Mouse (Mus musculus) right cerebral cortex, adult 18-20 months (tissue): Measurements from ENCODE around the gene Naa15.
"Not testable (repeated sequence)": the region's sequence is repeated elsewhere in the genome, so short reads cannot be mapped to it uniquely, and the experiment has no call there.

Experiments used
- DNase-seq: peaks from one replicate; pipeline ENCODE4 v3.0.0; 2022; ENCODE audit warnings: mixed read lengths

Naa15 gene

DNA sequence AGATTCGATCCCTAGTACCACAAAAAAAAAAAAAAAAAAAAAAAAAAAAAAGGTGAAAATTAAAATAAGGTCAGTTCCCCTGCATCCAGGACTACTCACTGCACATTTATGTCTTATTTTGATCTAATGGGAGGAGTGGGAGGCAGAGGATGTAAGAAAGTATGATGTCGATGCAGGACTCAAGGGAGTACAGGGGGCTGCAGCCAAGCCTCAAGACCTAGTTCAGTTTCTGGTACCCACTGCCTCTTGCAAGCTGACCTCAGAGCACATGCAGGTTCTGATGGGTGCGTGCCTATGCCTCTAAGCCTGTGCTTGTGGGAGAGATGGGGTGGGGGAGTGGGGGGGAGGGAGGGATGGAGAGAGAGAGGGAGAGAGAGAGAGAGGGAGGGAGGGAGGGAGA is 20.1 kb upstream of the Naa15 start:
- DNase-seq = no peak

DNA sequence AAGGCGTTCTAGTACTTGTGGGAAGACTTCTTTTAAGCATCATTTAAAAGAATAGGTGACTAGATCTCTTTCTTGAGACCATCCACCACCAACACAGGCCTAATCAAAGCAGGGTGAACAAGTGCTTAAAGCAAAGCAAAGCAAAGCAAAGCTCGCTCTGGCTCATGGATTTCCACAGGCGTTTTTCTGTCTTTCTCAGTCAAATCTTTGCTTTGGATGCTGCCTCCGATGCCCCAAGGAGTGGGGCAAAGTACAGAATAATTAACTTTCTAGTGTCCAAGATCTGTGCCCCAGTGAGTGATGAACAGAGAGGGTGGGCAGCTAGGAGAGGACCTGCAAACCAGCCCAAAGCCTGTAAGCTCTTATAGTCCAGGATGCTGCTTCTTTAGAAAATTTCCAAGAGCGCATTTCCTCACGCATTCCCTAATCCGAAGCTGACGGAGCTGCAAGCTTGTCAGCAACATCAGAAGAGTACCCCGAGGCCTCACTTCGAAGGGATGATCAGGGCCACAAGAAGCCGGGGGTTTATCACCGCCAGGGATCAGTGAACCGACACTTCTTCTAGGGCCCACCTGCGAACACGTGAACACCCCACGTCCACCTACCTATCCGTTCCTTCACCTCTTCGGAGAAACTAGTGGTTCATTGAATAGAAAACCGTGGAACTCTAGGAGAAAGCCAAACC is 19.3 kb upstream of the Naa15 start:
- no peak for DNase-seq

DNA sequence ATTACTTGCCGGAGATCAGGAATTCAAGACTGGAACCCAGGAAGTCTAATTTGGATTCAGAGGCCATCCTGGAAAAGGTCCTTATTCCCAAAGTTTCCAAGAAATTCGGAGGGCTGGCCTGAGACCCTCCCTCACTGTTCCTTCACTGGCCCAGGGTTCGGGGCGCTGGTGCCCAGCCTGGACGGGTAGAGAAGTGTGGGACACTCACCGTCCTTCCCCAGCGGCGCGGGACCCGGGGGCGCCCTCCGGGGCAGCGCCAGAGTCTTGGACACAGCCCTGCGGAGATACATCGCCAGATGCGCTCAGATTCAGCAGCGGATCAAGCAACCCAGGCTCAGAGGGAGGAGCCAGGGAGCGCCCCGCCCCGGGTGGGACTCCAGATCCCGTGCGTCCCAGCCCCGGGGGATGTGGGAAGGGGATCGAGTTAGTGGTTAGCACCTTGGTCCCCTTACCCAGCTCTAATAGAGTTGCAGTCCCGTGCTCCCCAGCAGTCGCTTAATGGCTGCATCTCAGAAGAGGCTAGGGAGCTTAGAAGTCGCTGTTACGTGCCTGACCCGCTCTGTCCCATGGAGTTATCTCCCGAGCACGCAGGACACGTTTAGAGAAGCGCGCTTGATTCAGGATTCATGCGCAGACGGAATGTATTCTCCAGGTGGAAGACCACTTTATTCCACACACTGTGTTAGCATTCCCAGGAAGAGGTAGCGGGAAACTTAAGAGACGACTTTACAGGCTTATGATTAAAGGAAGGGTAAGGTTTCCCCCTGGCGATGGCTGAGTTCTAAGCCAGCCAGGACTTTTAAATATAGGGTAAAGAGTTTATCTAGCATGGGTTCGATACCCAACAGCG is 18.5 kb upstream of the Naa15 start, which contains the start of gene Mgarp:
Mgarp (minus strand) TSS at position 520 of the 850 bp plus-strand sequence.
- DNase-seq = no peak

DNA sequence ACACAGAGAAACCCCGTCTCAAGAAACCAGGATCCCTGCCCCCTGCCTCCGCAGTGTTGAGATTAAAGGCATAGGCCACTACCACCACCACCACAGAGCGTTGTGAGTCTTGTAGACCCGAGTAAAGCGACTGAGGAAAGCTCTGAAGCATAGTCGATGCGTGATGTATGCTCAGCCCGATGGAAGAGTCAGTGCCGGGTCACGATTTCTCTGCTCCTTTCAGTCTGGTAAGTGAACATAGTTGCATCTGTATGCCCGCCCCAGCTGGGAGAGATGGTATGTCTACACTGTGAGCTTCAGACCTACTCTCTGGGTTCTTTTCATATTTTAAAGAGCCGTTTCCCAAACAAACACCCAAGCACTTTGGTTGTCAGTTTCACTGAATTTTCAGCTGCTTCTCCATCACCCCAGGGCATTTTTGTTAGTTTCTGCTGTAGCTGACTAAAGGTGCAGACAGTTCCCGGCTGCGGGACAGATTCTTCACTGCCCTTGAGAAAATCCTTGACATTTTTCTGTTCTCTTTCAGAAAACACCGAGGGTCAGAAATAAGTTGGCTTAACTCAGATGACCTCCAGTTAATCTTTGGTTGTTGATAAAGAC is 17.1 kb upstream of the Naa15 start:
- no peak for DNase-seq

DNA sequence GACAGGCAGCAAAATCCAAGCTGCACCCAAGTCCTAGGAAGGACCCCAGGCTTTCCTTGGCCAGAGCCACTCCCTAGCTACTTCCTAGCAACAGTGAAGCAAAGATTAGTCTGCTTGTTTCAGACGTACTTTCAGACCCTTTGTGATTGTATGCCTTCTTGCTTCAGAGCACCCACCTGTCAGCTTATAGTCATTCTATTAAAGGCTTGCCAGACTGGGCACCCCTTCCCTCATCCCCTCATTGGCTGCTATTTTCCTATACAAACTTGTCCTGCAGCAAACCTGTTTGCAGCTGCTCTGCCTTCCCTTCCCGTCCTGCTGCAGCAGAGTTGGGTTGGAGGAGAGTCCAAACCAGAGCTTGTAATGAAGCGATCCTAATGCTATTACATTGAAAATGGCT is 16.3 kb upstream of the Naa15 start:
- no peak for DNase-seq

DNA sequence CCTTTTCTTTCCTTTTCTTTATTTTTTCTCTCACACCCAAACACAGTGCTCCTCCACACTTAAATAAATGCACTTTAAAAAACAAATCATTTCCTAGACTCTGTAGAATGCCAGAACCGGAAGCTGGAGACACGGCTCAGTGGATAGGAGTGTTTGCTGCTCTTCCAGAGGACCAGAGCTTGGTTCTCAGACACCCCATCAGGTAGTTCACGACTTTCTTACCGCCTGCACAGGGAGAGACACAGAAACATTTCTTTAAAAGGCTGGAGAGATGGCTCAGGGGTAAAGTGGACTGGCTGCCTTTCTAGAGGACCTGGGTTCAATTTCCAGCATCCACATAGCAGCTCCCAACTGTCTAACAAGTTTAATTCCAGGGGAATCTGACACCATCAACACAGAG is 15.4 kb upstream of the Naa15 start:
- no peak for DNase-seq

DNA sequence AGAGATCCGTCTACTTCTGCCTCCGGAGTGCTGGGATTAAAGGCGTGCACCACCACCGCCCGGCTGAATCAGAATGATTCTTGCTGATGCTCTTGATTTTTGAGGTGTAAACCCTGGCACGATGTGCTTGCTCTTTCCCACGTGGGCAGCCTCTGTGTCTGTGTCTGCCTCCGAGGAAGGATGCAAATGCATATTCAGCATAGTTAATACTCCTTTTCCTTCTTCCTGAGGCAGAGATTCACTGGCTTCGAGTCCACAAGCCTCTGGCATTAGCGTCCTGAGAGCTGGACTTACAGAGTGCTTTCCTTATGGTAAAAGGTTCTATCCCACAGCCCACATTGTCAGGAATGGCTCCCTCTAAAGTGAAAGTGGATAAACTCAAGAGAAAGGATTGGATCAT is 14.3 kb upstream of the Naa15 start:
- DNase-seq = peak; percentile 22

DNA sequence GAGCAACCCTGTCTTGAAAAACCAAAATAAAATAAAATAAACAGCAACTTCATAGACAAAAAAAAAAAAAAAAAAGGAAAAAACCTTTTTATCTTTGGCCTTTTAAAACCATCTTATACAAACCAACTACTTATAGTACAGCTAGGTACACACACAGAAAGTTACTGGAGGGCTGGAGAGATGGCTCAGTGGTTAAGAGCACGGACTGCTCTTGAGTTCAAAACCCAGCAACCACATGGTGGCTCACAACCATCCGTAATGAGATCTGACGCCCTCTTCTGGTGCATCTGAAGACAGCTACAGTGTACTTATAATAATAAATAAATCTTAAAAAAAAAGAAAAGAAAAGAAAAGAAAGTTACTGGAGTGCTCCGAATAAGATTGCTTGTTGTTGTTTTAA is 12.9 kb upstream of the Naa15 start:
- not testable (repeated sequence) for DNase-seq

DNA sequence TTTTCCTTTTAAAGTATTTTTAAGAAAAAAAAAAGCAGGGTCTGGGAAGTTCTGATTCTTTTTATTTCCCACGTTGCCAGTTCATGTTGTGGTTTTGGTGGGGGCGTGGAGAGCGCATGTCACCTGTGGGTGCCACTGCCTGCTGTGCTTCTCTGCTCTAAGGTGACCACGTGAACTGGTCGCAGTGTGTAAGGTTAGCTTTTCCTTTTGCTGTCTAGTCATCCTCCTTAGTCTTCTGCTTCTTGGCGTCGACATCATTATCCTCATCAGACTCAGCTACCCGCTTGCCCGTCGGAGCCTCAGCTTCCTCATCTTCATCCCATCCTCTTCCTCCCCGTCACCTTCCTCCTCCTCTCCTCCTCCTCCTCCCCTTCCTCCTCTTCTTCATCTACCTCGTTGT is 12.3 kb upstream of the Naa15 start:
- DNase-seq = no peak

DNA sequence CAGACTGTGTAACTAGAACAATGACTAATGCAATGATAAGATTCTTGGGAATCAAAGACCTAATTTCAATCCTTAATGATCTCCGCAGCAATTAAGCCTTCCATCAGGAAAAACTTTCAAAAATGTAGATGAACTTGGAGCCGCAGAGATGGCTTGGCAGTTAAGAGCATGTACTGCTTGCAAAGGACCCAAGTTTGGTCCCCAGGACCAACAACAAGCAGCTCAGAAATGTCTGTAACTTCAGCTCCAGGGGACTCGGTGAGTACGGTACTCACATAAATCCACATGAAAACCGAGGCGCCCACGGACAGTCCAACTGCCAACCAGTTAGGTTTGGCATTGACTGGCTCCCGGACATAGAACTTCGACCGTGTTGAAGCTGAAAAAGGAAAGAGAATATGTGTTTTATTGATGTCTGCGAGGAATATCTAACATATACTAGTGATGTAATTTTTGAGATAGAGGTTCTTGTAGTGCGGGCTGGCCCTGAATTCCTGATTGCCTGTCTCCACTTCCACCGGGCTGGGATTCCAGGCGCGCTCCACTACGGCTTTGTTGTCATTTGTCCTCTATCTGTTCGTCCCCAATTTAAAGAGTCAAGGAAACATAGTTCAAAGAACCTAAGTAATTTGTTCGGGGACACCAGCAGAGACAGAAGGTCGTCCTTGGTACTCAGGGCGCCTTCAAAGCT is 6.9 kb upstream of the Naa15 start:
- DNase-seq = no peak

DNA sequence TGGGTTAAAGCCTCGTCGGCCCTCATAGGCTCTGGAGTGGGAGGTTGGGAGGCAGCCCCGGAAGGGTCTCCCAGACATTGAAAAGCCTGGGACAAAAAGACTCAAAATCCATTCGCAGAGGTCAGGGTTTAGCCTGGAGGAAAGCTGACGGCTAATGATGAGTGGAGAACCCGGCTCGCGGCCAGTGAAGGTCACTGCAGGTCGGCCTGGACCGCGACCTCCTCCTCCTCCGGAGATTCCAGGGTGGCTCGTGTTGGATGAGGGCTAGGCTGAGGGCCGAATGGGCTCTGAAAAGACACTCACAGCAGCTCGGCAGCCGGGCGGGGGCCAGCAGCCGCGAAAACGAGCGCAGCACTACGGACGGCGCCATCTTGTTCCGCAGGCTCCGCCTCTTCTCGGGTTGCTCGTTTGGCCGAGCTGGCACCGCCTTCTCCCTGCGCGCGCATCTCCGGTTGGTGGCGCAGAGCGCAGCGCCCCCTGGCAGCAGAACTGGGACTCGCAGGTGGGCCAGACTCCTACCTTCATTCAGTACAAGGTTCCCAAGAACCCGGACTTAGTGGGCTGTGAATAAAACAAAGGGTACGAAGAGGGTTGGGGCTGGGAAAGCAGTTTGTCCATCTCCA is 6.3 kb upstream of the Naa15 start, which contains the start of gene Ndufc1:
Ndufc1 (minus strand) TSS at position 428 of the 623 bp plus-strand sequence.
- DNase-seq = peak; percentile 95

DNA sequence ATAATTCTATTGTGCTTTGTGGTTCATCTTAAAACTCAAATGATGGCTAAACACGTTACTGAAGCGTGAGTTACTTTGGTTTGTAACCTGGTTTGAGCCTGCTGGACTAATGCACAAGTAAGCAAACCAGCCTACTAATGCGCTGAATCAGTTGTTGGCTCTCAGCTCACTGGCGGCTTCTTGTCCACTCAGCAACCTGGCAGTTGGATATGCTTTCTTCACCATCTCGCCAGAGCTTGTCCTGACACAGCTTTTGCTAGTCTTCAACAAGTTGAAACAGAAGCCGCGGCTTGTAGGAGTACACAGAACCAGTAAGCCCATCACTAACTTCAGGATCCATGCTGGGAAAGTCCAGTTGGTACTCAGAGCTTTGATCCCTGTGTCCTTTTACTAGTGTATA is 2.5 kb upstream of the Naa15 start:
- no peak for DNase-seq

DNA sequence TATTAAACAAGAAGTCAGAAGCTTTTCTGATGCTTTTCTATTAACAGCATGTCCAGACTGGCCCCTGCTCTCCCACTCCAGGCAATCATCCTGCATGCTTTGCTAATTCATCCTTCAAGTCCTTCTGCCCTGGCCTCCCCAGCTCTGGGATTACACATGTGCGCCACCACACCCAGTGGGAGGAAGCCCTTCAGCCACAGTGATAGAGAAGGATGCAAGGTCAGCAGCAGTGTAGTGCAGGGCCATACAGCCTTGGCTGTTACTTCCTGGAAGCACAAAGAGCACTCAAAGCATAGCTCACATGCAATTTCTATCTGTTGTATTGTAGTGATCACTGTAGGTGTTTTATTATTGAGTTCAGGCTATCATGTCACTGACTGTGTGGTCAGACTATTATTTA is 1.7 kb upstream of the Naa15 start:
- no peak for DNase-seq

DNA sequence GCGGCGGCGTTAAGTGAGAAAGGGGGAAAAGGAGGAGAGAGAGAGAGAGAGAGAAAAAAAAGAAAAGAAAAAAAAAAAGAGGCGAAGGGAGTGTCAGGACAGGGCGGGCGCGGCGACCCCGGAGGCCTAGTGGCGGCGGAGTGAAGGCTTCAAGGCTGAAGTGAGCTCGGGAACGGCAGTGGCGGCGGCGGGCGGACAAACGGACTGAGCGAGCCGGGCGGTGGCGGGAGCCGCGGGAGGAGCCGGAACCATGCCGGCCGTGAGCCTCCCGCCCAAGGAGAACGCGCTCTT is 1.1 kb downstream of the Naa15 start:
- no peak for DNase-seq

DNA sequence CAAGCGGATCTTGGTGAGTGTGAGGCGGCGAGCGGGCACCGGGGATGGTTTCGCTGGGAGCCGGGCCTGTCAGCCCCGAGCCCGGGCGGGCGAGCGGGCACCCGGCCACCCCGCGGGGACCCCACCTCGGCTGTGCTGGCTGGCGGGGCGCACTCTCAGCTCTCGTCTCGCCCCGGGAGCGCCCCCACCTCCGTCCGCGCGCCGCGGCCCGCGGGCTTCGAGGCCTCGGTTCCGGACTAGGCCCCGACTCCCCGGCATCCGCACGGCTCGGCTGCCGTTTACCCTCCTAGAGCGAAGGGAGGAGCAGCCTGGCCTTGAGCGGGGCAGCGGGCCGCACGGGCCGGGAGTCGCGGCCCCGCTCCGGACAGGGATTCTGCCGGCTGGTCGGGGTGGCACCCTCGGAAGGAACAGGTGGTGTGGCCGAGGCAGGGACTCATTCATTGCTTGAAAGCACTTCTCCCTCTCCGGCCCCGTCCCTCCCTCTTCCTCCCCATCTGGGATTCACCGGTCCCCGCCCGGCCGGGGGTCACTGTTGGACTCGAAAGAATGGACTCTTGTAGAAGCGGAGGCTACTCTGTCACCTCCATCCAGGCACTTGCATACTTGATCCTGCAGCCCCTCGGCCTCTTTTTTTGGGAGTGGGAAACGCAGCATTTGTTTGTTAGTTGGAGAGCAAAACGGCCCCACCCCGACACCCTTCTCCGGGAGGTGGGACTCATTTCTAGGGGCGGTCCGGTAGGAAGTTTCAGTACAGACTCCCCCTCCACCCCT is 1.6 kb downstream of the Naa15 start:
- no peak for DNase-seq

DNA sequence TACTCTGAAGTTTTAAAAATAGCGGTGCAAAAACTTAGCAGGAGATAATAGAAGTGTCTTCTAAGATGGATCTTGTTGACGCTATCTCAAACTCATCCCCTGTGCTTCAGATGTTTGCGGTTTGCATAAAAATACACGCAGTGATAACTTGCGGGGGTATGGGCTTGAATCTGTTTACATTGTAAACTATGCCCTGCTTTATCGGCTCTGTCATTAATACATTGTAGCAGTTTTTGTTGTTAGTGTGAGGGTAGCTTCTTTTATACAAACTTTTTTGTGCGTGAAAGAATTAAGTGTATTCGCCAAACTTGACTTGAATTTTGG is 2.1 kb downstream of the Naa15 start:
- DNase-seq = no peak

DNA sequence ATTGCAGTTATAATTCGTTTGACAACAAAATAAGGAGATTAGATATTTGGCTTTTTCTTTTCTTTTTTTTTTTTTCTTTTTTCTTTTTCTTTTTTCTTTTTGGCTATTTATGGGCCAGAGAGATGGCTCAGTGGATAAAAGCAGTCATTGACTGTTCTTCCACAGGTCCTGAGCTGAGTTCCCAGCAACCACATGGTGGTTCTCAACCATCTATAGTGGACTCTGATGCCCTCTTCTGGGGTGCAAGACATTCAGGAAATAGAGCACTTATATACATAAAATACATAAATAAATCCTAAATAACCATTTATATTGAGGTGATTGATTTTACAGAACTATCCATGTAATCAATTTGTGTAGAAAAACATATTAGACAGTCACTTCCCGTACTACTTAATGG is 2.5 kb downstream of the Naa15 start:
- DNase-seq = no peak

DNA sequence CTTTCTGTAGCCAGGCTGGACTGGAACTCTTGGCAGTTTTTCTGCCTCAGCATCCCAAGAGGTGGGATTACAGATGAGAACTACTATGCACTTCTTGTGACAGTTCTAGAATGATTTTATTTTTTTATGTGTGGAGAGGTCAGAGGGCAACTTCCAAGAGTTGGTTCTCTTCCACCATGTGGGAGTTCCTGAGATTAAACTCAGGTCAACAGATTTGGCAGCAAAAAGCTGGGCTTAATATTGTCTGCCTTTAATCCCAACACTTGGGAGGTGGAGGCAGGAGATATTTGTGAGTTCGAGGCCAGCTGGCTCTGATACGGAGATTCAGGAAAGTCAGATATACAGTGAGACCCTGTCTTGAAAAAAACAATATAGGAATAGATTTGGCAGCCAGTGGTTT is 3.0 kb downstream of the Naa15 start:
- no peak for DNase-seq

DNA sequence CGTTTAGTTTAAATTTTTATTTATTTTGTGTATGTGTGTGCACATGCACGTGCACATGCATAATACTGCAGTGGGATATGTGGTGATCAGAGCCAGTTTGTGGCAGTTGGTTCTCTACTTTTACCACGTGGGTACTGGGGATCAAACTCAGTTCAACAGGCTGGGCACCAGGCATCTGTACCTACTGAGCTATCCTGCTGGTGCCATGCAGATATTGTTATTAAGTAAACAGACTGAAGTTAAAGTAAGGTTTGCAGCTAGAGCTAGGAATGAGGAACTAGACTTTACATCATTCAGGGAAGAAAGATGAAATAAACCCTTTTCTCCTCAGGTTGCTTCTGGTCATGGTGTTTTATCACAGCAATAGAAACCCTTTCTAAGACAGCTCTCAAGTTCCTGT is 7.0 kb downstream of the Naa15 start:
- no peak for DNase-seq

DNA sequence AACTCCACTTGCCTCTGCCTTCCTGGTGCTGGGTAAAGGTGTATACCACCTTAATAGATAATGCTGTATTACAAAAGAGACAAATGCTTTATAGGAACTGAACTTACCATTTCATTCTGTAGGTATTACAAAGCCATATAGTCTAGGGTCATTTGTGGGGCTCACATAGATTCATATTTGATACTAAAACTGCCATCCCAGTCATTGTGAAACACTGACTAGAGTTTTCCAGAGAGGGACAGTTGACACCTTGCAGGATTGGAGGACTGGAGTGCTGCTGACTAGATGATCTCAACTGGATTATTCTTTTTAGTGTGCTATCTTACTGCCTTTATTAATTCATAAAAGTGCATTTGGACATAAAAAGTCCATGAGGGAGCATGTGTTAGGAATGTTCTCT is 10.4 kb downstream of the Naa15 start:
- no peak for DNase-seq

DNA sequence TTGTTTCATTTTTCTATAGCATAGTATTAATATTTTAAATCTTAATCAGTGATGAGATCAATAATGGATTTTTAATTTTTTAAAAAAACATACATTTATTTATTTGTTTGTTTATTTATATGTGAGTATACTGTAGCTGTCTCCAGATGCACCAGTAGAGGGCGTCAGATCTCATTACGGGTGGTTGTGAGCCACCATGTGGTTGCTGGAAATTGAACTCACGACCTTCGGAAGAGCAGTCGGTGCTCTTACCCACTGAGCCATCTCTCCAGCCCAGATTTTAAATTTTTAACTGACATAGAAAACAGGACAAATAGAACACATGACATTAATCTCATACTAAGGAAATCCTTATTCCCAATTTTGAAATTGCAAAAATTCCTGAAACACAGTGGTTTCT is 19.4 kb downstream of the Naa15 start:
- DNase-seq = not testable (repeated sequence)

DNA sequence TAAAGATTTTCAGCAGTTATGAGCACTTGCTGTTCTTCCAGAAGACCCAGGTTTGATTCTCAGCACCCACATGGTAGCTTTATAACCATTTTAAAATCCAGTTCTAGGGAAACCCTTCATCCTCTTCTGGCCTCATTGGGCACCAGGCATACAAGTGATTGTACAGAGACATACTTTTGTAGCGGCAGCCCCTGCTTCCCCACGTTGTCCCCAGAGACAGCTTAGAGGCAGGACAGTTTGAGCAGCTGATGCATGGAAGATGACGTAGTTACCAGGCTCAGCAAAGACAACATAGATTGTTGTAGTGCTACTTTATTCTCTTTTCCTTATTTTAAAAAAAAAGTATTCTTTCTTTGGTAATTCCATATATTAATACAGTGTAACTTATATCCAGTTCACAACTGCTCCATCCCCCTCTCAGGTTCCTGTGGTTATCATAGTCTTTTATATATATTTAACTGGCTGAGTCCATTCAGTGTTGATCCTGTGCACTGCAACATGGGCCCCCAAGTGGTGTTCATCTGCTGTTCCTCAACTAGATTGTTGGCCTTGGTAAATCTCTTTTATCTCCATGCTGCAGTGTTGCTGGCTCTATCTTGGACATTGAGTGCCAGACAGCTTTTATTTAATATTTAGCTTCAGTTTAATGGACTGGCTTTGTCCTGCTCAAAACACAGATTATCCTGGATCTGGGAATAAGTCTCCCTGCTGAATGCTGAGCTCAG is 20.1 kb downstream of the Naa15 start:
- no peak for DNase-seq
